Mouse (Mus musculus): ENCODE results near the gene Megf8. TPM values are rescaled to one million over a fixed set of nuclear protein-coding genes. Genes with fewer than 3 reads are reported as not detected.

The Megf8 gene
- polyA plus RNA-seq (2014; fragmentation: Illumina TruSeq; extraction: RNeasy Lipid Tissue Mini Kit (QIAGEN cat#74804); ENCODE audit: insufficient read depth, low read depth, low replicate concordance), result 11.5 TPM

DNA sequence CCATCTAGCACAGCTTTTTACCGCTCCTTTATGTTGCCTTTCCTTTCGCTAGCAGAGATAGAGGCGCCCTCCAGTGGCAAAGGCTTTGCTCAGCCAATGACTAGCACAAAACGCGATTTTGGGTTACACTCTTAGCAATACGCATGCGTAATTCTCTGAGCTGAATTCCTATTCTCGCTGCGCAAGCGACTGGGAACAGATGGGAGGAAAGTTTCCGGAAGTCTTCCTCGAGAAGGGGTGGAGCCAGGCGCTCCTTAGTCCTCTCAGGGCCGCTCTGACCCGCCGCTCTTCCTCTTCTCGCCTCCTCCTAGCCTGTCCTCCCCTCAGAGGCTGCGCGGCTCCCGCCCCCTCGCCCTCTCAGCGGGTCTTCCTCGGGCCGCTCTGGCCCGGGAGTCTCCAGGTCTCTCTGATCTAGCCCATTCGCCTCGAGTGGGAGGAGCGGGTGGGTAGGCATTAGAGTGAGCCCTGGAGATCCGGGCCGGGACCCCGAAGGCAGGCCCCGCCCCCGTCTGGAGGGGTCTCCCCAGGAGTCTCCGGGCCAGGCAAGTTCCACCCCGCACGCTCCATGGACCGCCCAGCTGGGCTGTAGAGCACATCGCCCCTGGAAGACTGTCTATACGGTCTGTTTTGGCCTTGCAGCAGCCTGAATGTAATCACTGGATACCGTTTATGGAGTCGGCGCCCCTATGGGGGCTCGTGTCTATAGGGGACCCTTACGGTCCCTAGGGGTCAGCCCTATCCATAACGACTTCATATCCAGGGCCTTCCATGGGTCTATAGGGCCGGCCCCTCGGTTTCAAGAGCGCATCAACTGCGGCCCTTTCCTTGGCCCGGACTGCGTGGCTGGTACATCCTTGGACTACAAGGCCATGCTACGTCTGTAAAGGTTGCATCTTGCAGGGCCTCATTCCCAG is at the start of gene Megf8:
TSS of gene Megf8 (plus strand) at position 633 of the 914 bp plus-strand sequence.

DNA sequence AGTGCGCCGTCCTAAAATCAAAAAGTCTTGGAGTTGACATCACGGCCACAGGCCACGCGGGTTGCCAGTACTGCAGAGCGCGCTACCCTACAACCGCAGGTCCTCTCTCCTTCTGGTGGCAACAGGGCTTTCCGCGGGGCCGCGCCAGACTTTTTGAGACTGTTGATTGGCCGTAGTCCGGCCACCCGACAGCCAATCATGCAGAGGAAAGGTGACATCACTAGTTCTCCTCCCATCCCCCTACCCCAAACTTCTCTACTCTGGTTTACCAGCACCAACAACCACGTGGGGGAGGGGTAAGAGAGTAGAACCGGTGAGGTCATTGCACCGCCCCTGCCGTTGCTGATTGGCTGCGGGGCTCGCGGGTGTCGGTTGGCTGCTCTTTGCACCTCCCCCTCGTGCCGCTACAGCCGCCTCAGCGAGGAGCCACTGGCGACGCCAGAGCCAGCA is 49.6 kb upstream of the Megf8 start, which contains the start of gene Cic:
TSS of gene Cic (plus strand) at position 404 of the 450 bp plus-strand sequence.

DNA sequence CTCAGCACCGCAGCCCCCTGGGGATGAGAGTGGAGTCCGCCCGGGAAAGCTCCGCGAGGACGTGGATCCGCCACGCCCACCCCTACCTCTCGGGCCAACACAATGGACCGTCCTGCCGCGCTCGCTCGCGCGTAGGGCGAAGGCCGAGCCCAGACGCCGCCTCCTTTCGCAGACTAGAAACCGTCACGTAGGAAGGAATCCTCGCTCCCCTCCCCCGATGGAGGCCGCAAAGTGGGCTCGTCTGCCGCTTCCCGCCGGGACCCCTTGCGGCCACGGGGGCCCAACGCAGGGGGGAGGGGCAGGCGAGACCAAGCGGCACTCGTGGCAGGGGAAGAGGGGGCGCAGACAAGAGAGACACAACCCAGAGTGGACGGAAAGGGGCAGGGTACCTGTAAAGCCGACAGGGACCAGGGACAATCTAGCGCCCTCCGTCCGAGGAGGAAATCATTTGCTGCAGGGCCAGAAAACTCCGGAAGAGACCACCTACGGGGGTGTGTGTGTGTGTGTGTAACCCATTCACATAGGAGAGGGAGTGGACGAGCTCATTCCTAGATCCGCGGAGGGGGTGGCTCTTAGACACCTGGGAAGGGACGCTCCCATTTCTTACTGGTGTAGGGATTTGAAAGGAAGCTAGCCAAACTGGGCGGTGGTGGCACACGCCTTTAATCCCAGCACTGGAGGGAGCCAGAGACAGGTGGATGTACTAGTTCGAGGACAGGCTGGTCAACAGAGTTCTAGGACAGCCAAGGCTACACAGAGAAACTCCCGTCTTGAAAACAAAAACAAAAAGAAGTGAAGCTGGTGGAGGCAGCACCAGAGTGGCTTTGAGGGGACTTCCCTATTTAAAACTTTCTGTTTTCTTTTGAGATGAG is 19.3 kb upstream of the Megf8 start, which contains the start of gene Pafah1b3:
TSS of gene Pafah1b3 (minus strand) at position 533 of the 872 bp plus-strand sequence.

DNA sequence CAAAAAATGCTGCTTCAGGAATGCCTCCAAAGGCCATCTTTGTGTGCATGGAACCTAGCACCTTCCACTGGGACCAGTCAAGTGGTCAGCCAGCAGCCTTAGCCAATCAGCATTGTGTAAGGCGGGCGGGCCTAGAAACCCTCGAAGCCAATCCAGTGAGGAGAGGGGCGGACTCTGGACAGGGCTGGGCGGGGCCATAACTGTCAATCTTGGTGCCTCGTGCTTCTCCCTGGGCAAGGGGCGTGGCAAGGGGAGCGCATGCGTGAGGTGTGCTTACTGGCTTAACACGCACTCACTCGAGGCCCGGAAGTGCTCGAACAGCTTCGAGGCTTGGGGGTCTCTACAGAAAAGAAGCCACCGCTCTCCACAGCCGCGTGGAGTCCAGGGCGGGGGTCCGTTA is 15.9 kb upstream of the Megf8 start, which contains the start of gene Prr19:
TSS of gene Prr19 (plus strand) at position 349 of the 400 bp plus-strand sequence.

DNA sequence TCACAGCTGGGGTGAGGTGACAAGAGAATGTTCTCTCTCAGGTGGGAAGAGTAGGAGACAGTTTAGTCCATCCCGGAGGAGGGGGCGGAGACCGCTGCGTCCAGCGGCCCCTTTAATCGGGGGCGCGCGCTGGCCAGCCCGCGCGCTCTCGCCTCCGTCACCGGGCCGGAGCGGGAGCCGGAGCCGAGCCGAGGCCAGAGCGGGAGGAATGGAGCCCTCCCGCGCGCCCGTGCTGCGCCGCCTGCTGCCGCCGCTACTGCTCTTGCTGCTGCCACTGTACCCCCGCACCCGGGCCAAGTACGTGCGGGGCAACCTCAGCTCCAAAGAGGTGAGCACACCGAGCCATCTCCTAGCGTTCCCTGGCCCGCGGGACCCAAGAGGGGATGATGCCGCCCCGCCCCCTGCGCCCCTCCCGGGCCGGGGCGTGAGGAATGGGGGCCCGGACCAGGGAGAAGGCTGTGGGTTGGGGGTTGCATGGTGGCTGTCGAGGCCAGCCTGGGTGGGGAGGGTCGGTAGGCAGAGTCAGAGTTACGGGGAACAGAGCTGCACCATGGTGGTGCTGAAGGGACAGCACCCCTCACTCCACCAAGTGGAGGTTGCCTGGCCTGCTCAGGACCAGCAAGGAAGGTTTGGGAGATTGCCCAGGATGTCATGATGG is 10.9 kb upstream of the Megf8 start, which contains the start of gene Tmem145:
TSS of gene Tmem145 (plus strand) at position 151 of the 658 bp plus-strand sequence.

DNA sequence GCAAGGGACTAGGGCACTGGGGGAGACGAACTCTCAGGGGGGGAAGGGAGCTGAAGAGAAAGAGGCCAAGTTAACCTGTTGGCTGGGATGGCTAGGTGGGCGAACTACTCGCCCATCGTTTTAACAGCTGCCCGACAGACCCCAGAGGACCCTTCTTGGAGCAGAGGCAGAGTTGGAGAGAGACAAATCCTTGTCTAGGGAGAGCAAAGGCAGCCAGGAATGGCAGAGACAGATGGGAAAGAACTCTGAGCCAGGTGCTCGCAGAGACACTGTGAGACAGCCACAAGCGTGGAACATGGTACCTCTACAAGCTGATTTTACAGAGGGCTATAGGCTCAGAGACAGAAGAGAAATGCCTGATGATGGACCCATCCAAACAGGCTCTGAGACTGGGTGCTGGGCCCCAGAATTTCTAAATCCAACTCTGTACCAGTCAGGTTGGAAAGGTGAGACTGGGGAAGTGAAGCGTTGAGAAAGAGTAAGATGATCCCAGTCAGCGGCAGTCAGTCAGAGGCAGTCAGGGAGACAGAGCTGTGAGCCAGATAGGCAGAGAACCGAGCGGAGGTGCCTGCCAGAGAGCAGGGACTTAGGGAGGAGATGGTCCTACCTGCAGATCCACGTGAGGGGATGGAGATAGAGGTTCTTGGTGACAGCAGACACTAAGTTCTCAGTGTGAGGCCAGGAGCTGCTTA is 52.2 kb downstream of the Megf8 start, which contains the start of gene Cnfn:
TSS of gene Cnfn (minus strand) at position 667 of the 692 bp plus-strand sequence.

DNA sequence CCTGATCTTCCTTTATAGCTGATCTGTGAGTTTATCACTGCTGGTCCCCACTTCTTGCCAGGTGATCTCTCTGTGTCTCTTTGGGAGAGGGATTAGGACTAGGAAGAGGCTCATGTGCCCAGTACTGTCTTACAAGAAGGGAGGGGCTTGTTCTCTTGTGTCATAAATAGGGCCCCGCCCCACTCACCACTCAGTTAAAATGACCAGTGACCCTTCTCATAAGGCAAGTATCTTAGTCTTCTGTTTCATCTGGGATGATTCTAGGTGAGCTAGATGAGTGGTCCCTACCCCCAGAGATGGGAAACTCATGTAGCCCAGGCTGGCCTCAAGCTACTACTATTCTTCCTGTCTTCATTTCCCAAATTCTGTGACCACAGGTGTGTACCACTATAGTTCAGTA is 81.6 kb downstream of the Megf8 start, which contains the start of gene Lipe:
TSS of gene Lipe (minus strand) at position 101 of the 400 bp plus-strand sequence.

DNA sequence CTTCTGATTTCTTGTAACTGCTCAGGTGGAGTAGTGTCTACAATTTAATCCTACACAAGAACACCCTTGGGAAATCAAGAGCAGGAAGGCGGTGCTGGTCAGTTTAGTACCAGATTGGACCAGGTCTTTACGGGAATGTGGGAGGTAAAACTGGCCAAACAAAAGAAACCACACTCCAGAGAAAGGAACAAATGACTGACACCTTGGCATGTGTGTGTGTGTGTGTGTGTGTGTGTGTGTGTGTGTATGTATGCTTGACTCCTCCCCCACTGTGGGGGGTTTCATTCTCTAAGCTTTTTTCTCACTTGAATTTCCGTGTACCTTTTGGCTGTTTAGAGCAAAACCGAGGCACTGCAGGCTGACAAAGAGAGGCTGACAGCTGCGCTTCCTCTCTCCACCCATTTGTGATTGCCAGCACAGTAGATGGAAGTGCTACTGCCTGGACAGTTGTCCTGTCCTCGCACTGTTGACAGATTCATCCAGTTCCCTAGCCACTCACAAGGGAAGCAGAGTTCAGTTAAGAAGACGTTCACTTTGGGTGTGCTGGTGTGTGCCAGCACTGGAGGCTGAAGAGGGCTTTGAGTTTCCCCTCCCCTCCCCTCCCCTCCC is 96.0 kb downstream of the Megf8 start, which contains the start of gene Cxcl17:
TSS of gene Cxcl17 (minus strand) at position 54 of the 609 bp plus-strand sequence.

Other genes with a start within 250 kb of the Megf8 start
- 4.9 TPM for gene Grik5, start 244.8 kb upstream of the Megf8 start, polyA plus RNA-seq (2014; fragmentation: Illumina TruSeq; extraction: RNeasy Lipid Tissue Mini Kit (QIAGEN cat#74804); ENCODE audit: insufficient read depth, low read depth, low replicate concordance)
- 8.7 TPM for gene Zfp574, start 244.6 kb upstream of the Megf8 start, polyA plus RNA-seq (2014; fragmentation: Illumina TruSeq; extraction: RNeasy Lipid Tissue Mini Kit (QIAGEN cat#74804); ENCODE audit: insufficient read depth, low read depth, low replicate concordance)
- 1.9 TPM for gene Pou2f2, start 137.4 kb upstream of the Megf8 start, polyA plus RNA-seq (2014; fragmentation: Illumina TruSeq; extraction: RNeasy Lipid Tissue Mini Kit (QIAGEN cat#74804); ENCODE audit: insufficient read depth, low read depth, low replicate concordance)
- 16.3 TPM for gene Dedd2, start 96.5 kb upstream of the Megf8 start, polyA plus RNA-seq (2014; fragmentation: Illumina TruSeq; extraction: RNeasy Lipid Tissue Mini Kit (QIAGEN cat#74804); ENCODE audit: insufficient read depth, low read depth, low replicate concordance)
- 2.4 TPM for gene Zfp526, start 95.7 kb upstream of the Megf8 start, polyA plus RNA-seq (2014; fragmentation: Illumina TruSeq; extraction: RNeasy Lipid Tissue Mini Kit (QIAGEN cat#74804); ENCODE audit: insufficient read depth, low read depth, low replicate concordance)
- gene Gsk3a, start 79.3 kb upstream of the Megf8 start, polyA plus RNA-seq (2014; fragmentation: Illumina TruSeq; extraction: RNeasy Lipid Tissue Mini Kit (QIAGEN cat#74804); ENCODE audit: insufficient read depth, low read depth, low replicate concordance), result 41.0 TPM
- gene Erf, start 66.4 kb upstream of the Megf8 start, polyA plus RNA-seq (2014; fragmentation: Illumina TruSeq; extraction: RNeasy Lipid Tissue Mini Kit (QIAGEN cat#74804); ENCODE audit: insufficient read depth, low read depth, low replicate concordance), result 10.8 TPM
- gene Cic, start 49.5 kb upstream of the Megf8 start, polyA plus RNA-seq (2014; fragmentation: Illumina TruSeq; extraction: RNeasy Lipid Tissue Mini Kit (QIAGEN cat#74804); ENCODE audit: insufficient read depth, low read depth, low replicate concordance), result 42.0 TPM
- gene Pafah1b3, start 19.2 kb upstream of the Megf8 start, polyA plus RNA-seq (2014; fragmentation: Illumina TruSeq; extraction: RNeasy Lipid Tissue Mini Kit (QIAGEN cat#74804); ENCODE audit: insufficient read depth, low read depth, low replicate concordance), result 31.8 TPM
- gene Prr19, start 15.8 kb upstream of the Megf8 start, polyA plus RNA-seq (2014; fragmentation: Illumina TruSeq; extraction: RNeasy Lipid Tissue Mini Kit (QIAGEN cat#74804); ENCODE audit: insufficient read depth, low read depth, low replicate concordance), result not detected
- not detected for gene Tmem145, start 11.1 kb upstream of the Megf8 start, polyA plus RNA-seq (2014; fragmentation: Illumina TruSeq; extraction: RNeasy Lipid Tissue Mini Kit (QIAGEN cat#74804); ENCODE audit: insufficient read depth, low read depth, low replicate concordance)
- not detected for gene Cnfn, start 52.6 kb downstream of the Megf8 start, polyA plus RNA-seq (2014; fragmentation: Illumina TruSeq; extraction: RNeasy Lipid Tissue Mini Kit (QIAGEN cat#74804); ENCODE audit: insufficient read depth, low read depth, low replicate concordance)
- 37.0 TPM for gene Lipe, start 81.5 kb downstream of the Megf8 start, polyA plus RNA-seq (2014; fragmentation: Illumina TruSeq; extraction: RNeasy Lipid Tissue Mini Kit (QIAGEN cat#74804); ENCODE audit: insufficient read depth, low read depth, low replicate concordance)
- 74.9 TPM for gene Cxcl17, start 95.7 kb downstream of the Megf8 start, polyA plus RNA-seq (2014; fragmentation: Illumina TruSeq; extraction: RNeasy Lipid Tissue Mini Kit (QIAGEN cat#74804); ENCODE audit: insufficient read depth, low read depth, low replicate concordance)
- gene Ceacam1, start 160.4 kb downstream of the Megf8 start, polyA plus RNA-seq (2014; fragmentation: Illumina TruSeq; extraction: RNeasy Lipid Tissue Mini Kit (QIAGEN cat#74804); ENCODE audit: insufficient read depth, low read depth, low replicate concordance), result 16.5 TPM
- not detected for gene Ceacam2, start 222.7 kb downstream of the Megf8 start, polyA plus RNA-seq (2014; fragmentation: Illumina TruSeq; extraction: RNeasy Lipid Tissue Mini Kit (QIAGEN cat#74804); ENCODE audit: insufficient read depth, low read depth, low replicate concordance)

All from lung, adult 10 weeks (tissue).